Mouse (Mus musculus) cerebellum, adult 2 months (tissue): ENCODE data around the gene Tgfbr3. TPM values are rescaled to one million over a fixed set of nuclear protein-coding genes. Genes with fewer than 3 reads are reported as not detected.

Experiments used
- DNase-seq, 2 experiments: peaks; one replicate each; pipeline ENCODE4 v3.0.0; 2021
- H3K27ac ChIP-seq: fragments of 200-500 bp; 2 replicates; pipeline ENCODE4 v1.5.1; 2012; ENCODE audit warnings: low read length, control low read depth, inconsistent platforms; ENCODE audit not compliant: insufficient read depth
- H3K27me3 ChIP-seq: fragments of 200-500 bp; 2 replicates; pipeline ENCODE4 v1.6.1; 2012; ENCODE audit warnings: inconsistent platforms, mild to moderate bottlenecking, low read length, moderate library complexity; ENCODE audit not compliant: control insufficient read depth, insufficient read depth
- H3K4me1 ChIP-seq: fragments of 200-500 bp; 2 replicates; pipeline ENCODE4 v1.6.1; 2011; ENCODE audit warnings: low read length; ENCODE audit not compliant: control insufficient read depth, insufficient read depth
- H3K4me3 ChIP-seq: fragments of 200-500 bp; replicated peaks from 2 replicates; pipeline ENCODE3; 2011; ENCODE audit warnings: mild to moderate bottlenecking, low read depth, low read length, control low read depth; ENCODE audit not compliant: insufficient read depth
- CTCF ChIP-seq: fragments of 200-500 bp; IDR thresholded peaks from 2 replicates; pipeline ENCODE4 v1.5.1; 2011; ENCODE audit warnings: low read depth, mild to moderate bottlenecking, control low read depth, low read length, moderate library complexity, borderline replicate concordance; ENCODE audit not compliant: insufficient read depth
- POLR2A ChIP-seq: fragments of 200-500 bp; IDR thresholded peaks from 2 replicates; pipeline ENCODE4 v1.6.1; 2011; ENCODE audit warnings: low read length, control low read depth, borderline replicate concordance; ENCODE audit not compliant: insufficient read depth
- WGBS: fragments of 180-500 bp; shearing (Covaris S2); methylation state at CpG from one replicate; pipeline ENCODE4 v1.1.7; 2018; 5-methylcytosine and 5-hydroxymethylcytosine counted together
- polyA plus RNA-seq: library from polyadenylated mRNA; depleted of rRNA; stranded (reverse); fragments of >200 nt; gene quantifications from 2 replicates; pipeline ENCODE4 v1.2.3, GENCODE M21; 2012

The Tgfbr3 gene
- polyA plus RNA-seq, 1 experiment, result 11.5 TPM

- no peaks in the 10 kb centered on the region for H3K27me3 ChIP-seq
- peak overlapping the region; percentile 39 for H3K4me3 ChIP-seq
- peaks cover 16% of the 10 kb centered on the region for H3K4me1 ChIP-seq
- TF ChIP-seq POLR2A (no peak), CTCF (peak; percentile 29; the same call in 1 of the 2 replicates)
- no peak overlapping the region for H3K27ac ChIP-seq
- peak; percentile 71 to 75 for DNase-seq
- WGBS, result 22% methylated on average over 6 of the region's 6 CpGs
Measured at GRCm38 (mm10) chr5:107287254-107287907, 2.0 kb downstream of the Tgfbr3 start.

GRCm38 (mm10) chr5:107285563-107285962 lies 3.9 kb downstream of the Tgfbr3 start:
- Histone ChIP-seq H3K4me1 (peaks cover 24% of the 10 kb centered on the region), H3K27me3 (no peaks in the 10 kb centered on the region), H3K27ac (no peak overlapping the region), H3K4me3 (no peak overlapping the region)
- TF ChIP-seq CTCF (no peak), POLR2A (no peak)
- no peak for DNase-seq
- WGBS, result 91% methylated on average over 6 of the region's 6 CpGs

- H3K4me1 ChIP-seq, result peaks cover 30% of the 10 kb centered on the region
- DNase-seq, result no peak
- no peaks in the 10 kb centered on the region for H3K27me3 ChIP-seq
- H3K4me3 ChIP-seq, result no peak overlapping the region
- WGBS, result 80% methylated on average over 10 of the region's 10 CpGs
- no peak overlapping the region for H3K27ac ChIP-seq
- TF ChIP-seq CTCF (no peak), POLR2A (no peak)
Measured at GRCm38 (mm10) chr5:107283935-107284524, 5.4 kb downstream of the Tgfbr3 start.

GRCm38 (mm10) chr5:107282561-107283307 lies 6.7 kb downstream of the Tgfbr3 start:
- DNase-seq, result peak in 1 of 2 experiments; percentile 66
- no peak for TF ChIP-seq POLR2A
- TF ChIP-seq CTCF, result no peak
- Histone ChIP-seq H3K4me1 (peaks cover 36% of the 10 kb centered on the region), H3K27me3 (no peaks in the 10 kb centered on the region), H3K4me3 (no peak overlapping the region), H3K27ac (no peak overlapping the region)
- WGBS, result 35% methylated on average over 9 of the region's 9 CpGs

- Histone ChIP-seq H3K4me3 (no peak overlapping the region), H3K27ac (peak overlapping the region; percentile 65), H3K27me3 (no peaks in the 10 kb centered on the region), H3K4me1 (peaks cover 45% of the 10 kb centered on the region)
- WGBS, result 4% methylated on average over 4 of the region's 4 CpGs
- TF ChIP-seq POLR2A (no peak), CTCF (no peak)
- DNase-seq, result peak; percentile 83 to 94
Measured at GRCm38 (mm10) chr5:107279263-107279662, 10.2 kb downstream of the Tgfbr3 start.

- Histone ChIP-seq H3K27ac (no peak overlapping the region), H3K4me1 (peaks cover 25% of the 10 kb centered on the region; the same call in 1 of the 2 replicates), H3K4me3 (no peak overlapping the region), H3K27me3 (no peaks in the 10 kb centered on the region)
- no peak for TF ChIP-seq CTCF
- WGBS, result 76% methylated on average over 3 of the region's 3 CpGs
- DNase-seq, result no peak
Measured at GRCm38 (mm10) chr5:107276186-107276585, 13.2 kb downstream of the Tgfbr3 start.

GRCm38 (mm10) chr5:107272252-107273028 lies 17.0 kb downstream of the Tgfbr3 start:
- 90% methylated on average over 11 of the region's 11 CpGs for WGBS
- Histone ChIP-seq H3K27ac (no peak overlapping the region), H3K27me3 (no peaks in the 10 kb centered on the region), H3K4me1 (peaks cover 28% of the 10 kb centered on the region; the same call in 1 of the 2 replicates), H3K4me3 (no peak overlapping the region)
- TF ChIP-seq CTCF, result no peak
- no peak for TF ChIP-seq POLR2A
- no peak for DNase-seq

GRCm38 (mm10) chr5:107269006-107269328 lies 20.5 kb downstream of the Tgfbr3 start:
- DNase-seq, result no peak
- no peak overlapping the region for H3K27ac ChIP-seq
- TF ChIP-seq POLR2A (no peak), CTCF (no peak)
- WGBS, result 73% methylated on average over 6 of the region's 6 CpGs
- no peaks in the 10 kb centered on the region for H3K27me3 ChIP-seq
- peaks cover 20% of the 10 kb centered on the region; the same call in 1 of the 2 replicates for H3K4me1 ChIP-seq
- H3K4me3 ChIP-seq, result no peak overlapping the region
